Mouse (Mus musculus) CH12.LX (cell line): Measurements from ENCODE around the gene Nfat5. TPM values are rescaled to one million over a fixed set of nuclear protein-coding genes. Genes with fewer than 3 reads are reported as not detected.

ENCODE experiments used
- DNase-seq: peaks from one replicate; pipeline ENCODE4 v3.0.0-alpha.2; 2013; ENCODE audit errors: extremely low read depth
- H3K27ac ChIP-seq: 2 replicates; pipeline ENCODE4 v1.5.1; 2012; ENCODE audit warnings: low read depth, mild to moderate bottlenecking, control low read depth, moderate library complexity; ENCODE audit not compliant: insufficient read depth
- H3K27me3 ChIP-seq: replicated peaks from 2 replicates; pipeline ENCODE3; 2012; ENCODE audit warnings: inconsistent platforms
- H3K36me3 ChIP-seq, 2 experiments: replicated peaks in 1 of 2; 2 replicates each; pipeline versions ENCODE3 to v1.6.1; 2012; ENCODE audit warnings: inconsistent platforms in 1 of 2, low read length in 1 of 2, mild to moderate bottlenecking in 1 of 2, mixed read lengths in 1 of 2, moderate library complexity in 1 of 2; ENCODE audit not compliant: control insufficient read depth in 1 of 2, insufficient read depth in 1 of 2
- H3K4me1 ChIP-seq, 2 experiments: 2 replicates each; pipeline ENCODE4 v1.6.1; 2012; ENCODE audit warnings: inconsistent platforms in 1 of 2, moderate library complexity in 1 of 2; ENCODE audit not compliant: insufficient read depth in 2 of 2, control insufficient read depth in 1 of 2
- H3K4me2 ChIP-seq: 2 replicates; pipeline ENCODE4 v1.6.1; 2012; ENCODE audit warnings: low read depth, mild to moderate bottlenecking, control low read depth; ENCODE audit not compliant: poor library complexity, insufficient read depth, severe bottlenecking
- H3K4me3 ChIP-seq, 3 experiments: fragments of 150-350 bp in 1 of 3; sonication (generic) in 1 of 3; replicated peaks in 1 of 3; 2 replicates each; pipeline versions ENCODE3 to v1.5.1; 2011 to 2012; ENCODE audit warnings: low read depth in 2 of 3, low read length in 2 of 3, mild to moderate bottlenecking in 2 of 3, moderate library complexity in 2 of 3, control low read depth in 1 of 3, improper control_type of control experiment in 1 of 3, inconsistent platforms in 1 of 3, mixed read lengths in 1 of 3; ENCODE audit not compliant: poor library complexity in 1 of 3
- H3K79me2 ChIP-seq: replicated peaks from 2 replicates; pipeline ENCODE4 v1.6.1; 2012; ENCODE audit warnings: mild to moderate bottlenecking, moderate library complexity; ENCODE audit not compliant: control insufficient read depth, poor library complexity, insufficient read depth, severe bottlenecking; ENCODE audit errors: extremely low read depth
- H3K9ac ChIP-seq: 2 replicates; pipeline ENCODE4 v1.6.1; 2012; ENCODE audit warnings: low read depth, mild to moderate bottlenecking, control low read depth, moderate library complexity; ENCODE audit not compliant: insufficient read depth
- H3K9me3 ChIP-seq: replicated peaks from 2 replicates; pipeline ENCODE3; 2012; ENCODE audit warnings: low read length, inconsistent platforms, mixed read lengths
- CHD1 ChIP-seq: IDR thresholded peaks from 2 replicates; pipeline ENCODE4 v1.6.1; 2012; ENCODE audit warnings: low read depth, low read length, improper control_type of control experiment, inconsistent platforms
- CTCF ChIP-seq, 2 experiments: IDR thresholded peaks in 1 of 2; conservative IDR thresholded peaks in 1 of 2; 2 replicates each; pipeline ENCODE4 v1.5.1; 2011 to 2012; ENCODE audit warnings: low read depth in 2 of 2, low read length in 2 of 2, improper control_type of control experiment in 1 of 2, inconsistent platforms in 1 of 2, mild to moderate bottlenecking in 1 of 2, moderate library complexity in 1 of 2
- EP300 ChIP-seq: IDR thresholded peaks from 2 replicates; pipeline ENCODE4 v1.6.1; 2011; ENCODE audit warnings: low read length, improper control_type of control experiment
- ETS1 ChIP-seq: conservative IDR thresholded peaks from 2 replicates; pipeline ENCODE4 v1.6.1; 2012; ENCODE audit warnings: low read depth, mild to moderate bottlenecking, inconsistent platforms, low read length, improper control_type of control experiment, moderate library complexity
- HCFC1 ChIP-seq: IDR thresholded peaks from 2 replicates; pipeline ENCODE4 v1.6.1; 2012; ENCODE audit warnings: low read depth, mild to moderate bottlenecking, inconsistent platforms, low read length, improper control_type of control experiment
- JUN ChIP-seq: IDR thresholded peaks from 2 replicates; pipeline ENCODE4 v1.6.1; 2011; ENCODE audit warnings: low read depth, mild to moderate bottlenecking, low read length, improper control_type of control experiment, moderate library complexity; ENCODE audit not compliant: insufficient read depth
- JUND ChIP-seq: conservative IDR thresholded peaks from 2 replicates; pipeline ENCODE4 v1.6.1; 2011; ENCODE audit warnings: low read depth, low read length, improper control_type of control experiment
- KAT2A ChIP-seq: IDR thresholded peaks from 2 replicates; pipeline ENCODE4 v1.6.1; 2012; ENCODE audit warnings: low read length, improper control_type of control experiment, inconsistent platforms; ENCODE audit not compliant: insufficient replicate concordance
- MAFK ChIP-seq: IDR thresholded peaks from 2 replicates; pipeline ENCODE4 v1.6.1; 2011; ENCODE audit warnings: low read length, improper control_type of control experiment; ENCODE audit not compliant: insufficient replicate concordance
- MAX ChIP-seq: IDR thresholded peaks from 2 replicates; pipeline ENCODE4 v1.6.1; 2011; ENCODE audit warnings: low read length, improper control_type of control experiment
- MAZ ChIP-seq: IDR thresholded peaks from 2 replicates; pipeline ENCODE4 v1.6.1; 2012; ENCODE audit warnings: low read depth, mild to moderate bottlenecking, inconsistent platforms, low read length, improper control_type of control experiment, moderate library complexity
- MEF2A ChIP-seq: IDR thresholded peaks from 2 replicates; pipeline ENCODE4 v1.6.1; 2014; ENCODE audit warnings: low read depth, mild to moderate bottlenecking, inconsistent platforms, low read length, improper control_type of control experiment, borderline replicate concordance
- MXI1 ChIP-seq: IDR thresholded peaks from 2 replicates; pipeline ENCODE4 v1.6.1; 2011; ENCODE audit warnings: mild to moderate bottlenecking, low read depth, low read length, improper control_type of control experiment
- MYC ChIP-seq: IDR thresholded peaks from 2 replicates; pipeline ENCODE4 v1.6.1; 2011; ENCODE audit warnings: low read depth, mild to moderate bottlenecking, improper control_type of control experiment, low read length
- NELFE ChIP-seq: IDR thresholded peaks from 2 replicates; pipeline ENCODE4 v1.6.1; 2011; ENCODE audit warnings: low read depth, low read length, improper control_type of control experiment
- NRF1 ChIP-seq: IDR thresholded peaks from 2 replicates; pipeline ENCODE4 v1.6.1; 2014; ENCODE audit warnings: low read depth, mild to moderate bottlenecking, inconsistent platforms, low read length, improper control_type of control experiment, moderate library complexity
- POLR2AphosphoS2 ChIP-seq: IDR thresholded peaks from 2 replicates; pipeline ENCODE4 v1.6.1; 2011; ENCODE audit warnings: low read depth, low read length, improper control_type of control experiment
- SIN3A ChIP-seq: IDR thresholded peaks from 2 replicates; pipeline ENCODE4 v1.6.1; 2012; ENCODE audit warnings: low read length, improper control_type of control experiment, inconsistent platforms
- SMC3 ChIP-seq: IDR thresholded peaks from 2 replicates; pipeline ENCODE4 v1.6.1; 2011; ENCODE audit warnings: low read depth, low read length, improper control_type of control experiment
- TBP ChIP-seq: conservative IDR thresholded peaks from 2 replicates; pipeline ENCODE4 v1.6.1; 2011; ENCODE audit warnings: low read depth, low read length, improper control_type of control experiment
- UBTF ChIP-seq: IDR thresholded peaks from 2 replicates; pipeline ENCODE4 v1.6.1; 2012; ENCODE audit warnings: low read depth, mild to moderate bottlenecking, inconsistent platforms, low read length, improper control_type of control experiment, moderate library complexity
- USF1 ChIP-seq: IDR thresholded peaks from 2 replicates; pipeline ENCODE4 v1.6.1; 2014; ENCODE audit warnings: low read depth, mild to moderate bottlenecking, inconsistent platforms, low read length, improper control_type of control experiment
- ZC3H11A ChIP-seq: IDR thresholded peaks from 2 replicates; pipeline ENCODE4 v1.6.1; 2012; ENCODE audit warnings: low read depth, mild to moderate bottlenecking, inconsistent platforms, low read length, improper control_type of control experiment
- ZKSCAN1 ChIP-seq: IDR thresholded peaks from 2 replicates; pipeline ENCODE4 v1.6.1; 2012; ENCODE audit warnings: low read depth, inconsistent platforms, low read length, improper control_type of control experiment, borderline replicate concordance
- ZMIZ1 ChIP-seq: IDR thresholded peaks from 2 replicates; pipeline ENCODE4 v1.6.1; 2012; ENCODE audit warnings: low read depth, mild to moderate bottlenecking, inconsistent platforms, low read length, improper control_type of control experiment
- ZNF384 ChIP-seq: IDR thresholded peaks from 2 replicates; pipeline ENCODE4 v1.6.1; 2012; ENCODE audit warnings: low read depth, low read length, improper control_type of control experiment, inconsistent platforms
- dilution Hi-C: fragments of 300-500 bp; cut with MboI; formaldehyde crosslinking; loops from 2 replicates; pipeline ENCODE4 v1.14.3; 2020; ENCODE audit warnings: low sequenced_read_pairs; ENCODE audit not compliant: extremely low pct_unique_long_range_greater_than_20kb, extremely low pct_ligation_motif_present
- in situ Hi-C: fragments of 300-500 bp; cut with MboI; formaldehyde crosslinking; loops from 3 replicates; pipeline ENCODE4 v1.14.3; 2019; ENCODE audit warnings: low sequenced_read_pairs, low pct_ligation_motif_present, low pct_unique_long_range_greater_than_20kb, mixed read lengths
- polyA plus RNA-seq: library from polyadenylated mRNA; unstranded; fragments of >175 nt; gene quantifications from 2 replicates; pipeline ENCODE4 v1.2.1, GENCODE M21; 2012; ENCODE audit warnings: low read depth; ENCODE audit not compliant: insufficient read length
- total RNA-seq, 2 experiments: library from RNA; depleted of rRNA; stranded (reverse); fragments of 300-350 nt in 1 of 2; fragments of >200 nt in 1 of 2; gene quantifications; 2 replicates each; pipeline ENCODE4 v1.2.3; 2012 to 2014

Nfat5 gene
- total and polyA plus RNA-seq, 3 experiments: 13.2 to 36.2 (median 18.6) TPM

DNA sequence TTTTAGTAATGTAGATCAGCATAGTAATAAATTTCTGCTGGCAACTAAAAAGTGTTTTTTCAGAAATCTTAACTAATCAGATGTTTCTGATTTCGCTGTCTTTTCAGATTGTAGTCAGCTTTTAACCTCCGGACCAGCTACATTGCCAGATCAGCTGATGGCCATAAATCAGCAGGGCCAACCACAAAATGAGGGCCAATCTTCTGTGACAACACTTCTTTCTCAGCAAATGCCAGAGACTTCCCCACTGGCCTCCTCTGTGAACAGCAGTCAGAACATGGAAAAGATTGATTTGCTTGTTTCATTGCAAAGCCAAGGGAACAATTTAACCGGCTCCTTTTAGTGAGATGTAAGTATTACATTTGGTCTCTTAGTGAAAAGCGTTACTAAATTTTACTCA is 77.0 kb downstream of the Nfat5 start:
- H3K9ac ChIP-seq: no peak overlapping the region
- H3K79me2 ChIP-seq: no peaks in the 10 kb centered on the region
- H3K27ac ChIP-seq: no peak overlapping the region
- no peak overlapping the region for H3K4me3 ChIP-seq
- no peak for DNase-seq
- peaks cover 73 to 93% of the 10 kb centered on the region in 2 experiments for H3K36me3 ChIP-seq
- in situ Hi-C loops (no loop called here), dilution Hi-C loops (no loop called here)
- H3K4me1 ChIP-seq: no peaks in the 10 kb centered on the region
- no peak overlapping the region for H3K4me2 ChIP-seq
- H3K27me3 ChIP-seq: no peaks in the 10 kb centered on the region
- no peaks in the 10 kb centered on the region for H3K9me3 ChIP-seq
- TF ChIP-seq JUND: no peak
- TF ChIP-seq MEF2A: no peak
- no peak for TF ChIP-seq MXI1
- no peak for TF ChIP-seq CHD1
- no peak for TF ChIP-seq USF1
- no peak for TF ChIP-seq MAX
- TF ChIP-seq MAZ: no peak
- no peak for TF ChIP-seq ZNF384
- TF ChIP-seq HCFC1: no peak
- TF ChIP-seq NRF1: no peak
- no peak for TF ChIP-seq JUN
- no peak for TF ChIP-seq MYC
- no peak for TF ChIP-seq ZC3H11A
- TF ChIP-seq EP300: no peak
- no peak for TF ChIP-seq SIN3A
- no peak for TF ChIP-seq ZMIZ1
- no peak for TF ChIP-seq CTCF (conservative IDR thresholded peaks at IDR 0.05 in 1 of 2, IDR thresholded peaks at IDR 0.05 in 1 of 2; ENCODE audit: low read depth in 2 of 2, low read length in 2 of 2)

DNA sequence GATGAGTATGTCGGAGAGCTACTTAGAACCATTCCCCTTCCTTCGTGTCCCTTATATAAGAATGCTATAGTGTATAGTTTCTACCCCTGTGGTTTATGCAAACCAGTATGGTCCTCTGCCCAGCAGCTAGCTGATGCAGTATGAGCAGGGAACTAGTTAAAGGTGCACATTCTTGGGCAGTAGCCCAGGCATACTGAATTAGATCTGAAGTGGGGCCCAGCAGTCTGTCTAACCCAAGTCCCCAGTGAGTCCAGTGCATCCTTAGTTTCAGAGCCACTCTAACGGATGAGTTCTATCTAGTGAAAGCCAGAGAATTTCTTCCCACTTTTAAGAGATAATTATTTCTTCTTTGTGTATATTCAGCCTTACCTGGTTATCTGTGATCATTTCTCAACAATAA is 84.1 kb downstream of the Nfat5 start:
- TF ChIP-seq ZKSCAN1 (no peak), CTCF (conservative IDR thresholded peaks at IDR 0.05 in 1 of 2, IDR thresholded peaks at IDR 0.05 in 1 of 2; ENCODE audit: low read depth in 2 of 2, low read length in 2 of 2) (no peak), POLR2AphosphoS2 (no peak), ETS1 (no peak), MAFK (no peak), SMC3 (no peak), HCFC1 (no peak), UBTF (no peak), TBP (no peak), ZNF384 (no peak), NELFE (no peak), KAT2A (no peak)
- TF ChIP-seq, all 38 proteins: peak for 0
- dilution Hi-C loops: no loop called here
- Histone ChIP-seq H3K79me2 (no peaks in the 10 kb centered on the region), H3K4me1 (no peaks in the 10 kb centered on the region), H3K27ac (no peak overlapping the region), H3K9ac (no peak overlapping the region), H3K9me3 (no peaks in the 10 kb centered on the region), H3K36me3 (peaks cover 37 to 73% of the 10 kb centered on the region in 2 experiments), H3K27me3 (no peaks in the 10 kb centered on the region), H3K4me3 (no peak overlapping the region), H3K4me2 (no peak overlapping the region)
- in situ Hi-C loops: no loop called here
- no peak for DNase-seq
